Mouse (Mus musculus): Measurements from ENCODE around the gene Rab36.

Rab36 gene

GRCm38 (mm10) chr10:75068624-75069328 is 31.9 kb downstream of the Rab36 start:
- no peak for DNase-seq (ENCODE audit: extremely low spot score, low spot score)

GRCm38 (mm10) chr10:75070281-75070976 is 33.6 kb downstream of the Rab36 start:
- no peak for DNase-seq (ENCODE audit: extremely low spot score, low spot score)

- DNase-seq (ENCODE audit: extremely low spot score, low spot score), result no peak
Measured at GRCm38 (mm10) chr10:75075665-75076064, 38.8 kb downstream of the Rab36 start.

- DNase-seq (ENCODE audit: extremely low spot score, low spot score), result no peak
Measured at GRCm38 (mm10) chr10:75078174-75079128, 41.6 kb downstream of the Rab36 start.

- no peak for DNase-seq (ENCODE audit: extremely low spot score, low spot score)
Measured at GRCm38 (mm10) chr10:75085330-75085729, 48.5 kb downstream of the Rab36 start.

- no peak for DNase-seq (ENCODE audit: extremely low spot score, low spot score)
Measured at GRCm38 (mm10) chr10:75088471-75088870, 51.6 kb downstream of the Rab36 start.

- no peak for DNase-seq (ENCODE audit: extremely low spot score, low spot score)
Measured at GRCm38 (mm10) chr10:75091478-75092152, 54.8 kb downstream of the Rab36 start.

- DNase-seq (ENCODE audit: extremely low spot score, low spot score), result peak; percentile 49
Measured at GRCm38 (mm10) chr10:75093252-75093987, 56.6 kb downstream of the Rab36 start.

GRCm38 (mm10) chr10:75094338-75094737 is 57.5 kb downstream of the Rab36 start:
- no peak for DNase-seq (ENCODE audit: extremely low spot score, low spot score)

- DNase-seq (ENCODE audit: extremely low spot score, low spot score), result no peak
Measured at GRCm38 (mm10) chr10:75095216-75095615, 58.4 kb downstream of the Rab36 start.

- peak; percentile 81 for DNase-seq (ENCODE audit: extremely low spot score, low spot score)
Measured at GRCm38 (mm10) chr10:75098446-75099183, 61.8 kb downstream of the Rab36 start.

GRCm38 (mm10) chr10:75100298-75100697 is 63.4 kb downstream of the Rab36 start:
- no peak for DNase-seq (ENCODE audit: extremely low spot score, low spot score)

- DNase-seq (ENCODE audit: extremely low spot score, low spot score), result no peak
Measured at GRCm38 (mm10) chr10:75103502-75103901, 66.6 kb downstream of the Rab36 start.

All from neural tube, embryonic 10.5 days (tissue).